Mouse (Mus musculus) stomach, postnatal 0 days (tissue): ENCODE data around the gene Lix1l.

Experiments
- CTCF ChIP-seq: IDR thresholded peaks from 2 replicates; pipeline ENCODE4 v1.5.1; 2016; ENCODE audit warnings: antibody characterized with exemption, low read depth, mild to moderate bottlenecking, moderate library complexity
- EP300 ChIP-seq: optimal IDR thresholded peaks from 2 replicates; pipeline ENCODE3; 2016; ENCODE audit warnings: antibody characterized with exemption

DNA sequence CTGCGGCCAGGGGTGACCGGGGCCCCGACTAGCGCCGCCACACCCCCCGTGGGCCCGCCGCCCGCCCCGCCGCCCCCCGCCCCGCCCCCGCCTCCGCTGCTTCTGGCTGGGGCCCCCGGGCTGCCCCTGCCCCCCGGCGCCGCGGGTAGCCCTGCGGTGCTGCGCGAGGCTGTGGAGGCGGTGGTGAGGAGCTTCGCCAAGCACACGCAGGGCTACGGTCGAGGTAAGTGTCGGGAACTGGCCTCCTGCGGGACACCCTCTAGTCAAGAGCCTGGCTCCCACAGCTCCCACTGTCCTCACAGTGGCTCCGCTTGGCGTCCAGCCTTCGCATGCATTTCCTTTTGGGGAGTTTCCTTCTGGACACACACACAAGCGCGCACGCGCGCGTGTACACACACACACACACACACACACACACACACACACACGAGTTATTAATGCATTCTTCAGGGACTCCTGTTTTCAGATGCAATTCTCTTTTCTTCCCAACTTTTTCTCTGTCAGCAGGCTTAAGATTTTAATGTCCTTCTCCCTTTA lies 370 bp downstream of the Lix1l start:
- no peak for TF ChIP-seq CTCF
- TF ChIP-seq EP300 = no peak
